Mouse (Mus musculus): ENCODE measurements around the gene Cdc123.

DNA sequence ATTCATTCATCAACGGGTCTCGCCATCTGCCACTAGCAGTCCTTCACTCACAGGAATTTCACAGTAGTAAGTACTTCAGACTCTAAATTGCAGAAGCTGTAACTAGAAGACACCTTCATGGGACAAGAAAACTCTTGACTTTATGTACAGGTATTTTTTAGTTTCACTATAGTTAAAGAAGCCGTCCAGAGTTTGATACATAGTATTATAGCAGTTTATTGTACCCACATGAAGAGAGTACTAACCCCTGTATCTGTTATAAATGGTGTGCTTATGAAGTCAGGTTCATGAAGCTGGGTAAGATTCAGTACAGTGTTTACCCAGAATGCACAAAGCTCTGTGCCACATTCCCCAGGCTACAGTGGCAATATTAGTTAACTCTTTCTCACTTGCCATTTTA, 17.9 kb upstream of the Cdc123 start, which contains the start of gene Gm13199:
- TF ChIP-seq CTCF (IDR thresholded peaks at IDR 0.05) (no peak), EP300 (IDR thresholded peaks at IDR 0.05) (no peak)

Data from lung, postnatal 0 days (tissue).